Mouse (Mus musculus) heart, embryonic 12.5 days (tissue): ENCODE results near the gene Brms1. TPM values are rescaled to one million over a fixed set of nuclear protein-coding genes. Genes with fewer than 3 reads are reported as not detected.
"Not testable (repeated sequence)": the region's sequence is repeated elsewhere in the genome, so short reads cannot be mapped to it uniquely, and the experiment has no call there.

Experiments used
- ATAC-seq: fragments of 200-750 bp; cut with Nextera tagmentation; 2 replicates; pipeline ENCODE4 v1.8.0; 2017; ENCODE audit warnings: moderate TSS enrichment, moderate library complexity; ENCODE audit not compliant: insufficient number of reproducible peaks, low FRiP score
- H3K27ac ChIP-seq: fragments of 300-500 bp; sonication (generic); 2 replicates; pipeline ENCODE4 v1.5.1; 2016; ENCODE audit warnings: mild to moderate bottlenecking, moderate library complexity; ENCODE audit not compliant: poor library complexity, severe bottlenecking
- H3K27me3 ChIP-seq: fragments of 300-500 bp; sonication (generic); replicated peaks from 2 replicates; pipeline ENCODE4 v1.6.1; 2016; ENCODE audit warnings: mild to moderate bottlenecking, moderate library complexity
- H3K36me3 ChIP-seq: fragments of 300-500 bp; sonication (generic); 2 replicates; pipeline ENCODE4 v1.6.1; 2016; ENCODE audit warnings: mild to moderate bottlenecking, moderate library complexity
- H3K4me1 ChIP-seq: fragments of 300-500 bp; sonication (generic); replicated peaks from 2 replicates; pipeline ENCODE4 v1.6.1; 2016; ENCODE audit warnings: mild to moderate bottlenecking
- H3K4me2 ChIP-seq: fragments of 300-500 bp; sonication (generic); 2 replicates; pipeline ENCODE4 v1.6.1; 2016; ENCODE audit warnings: mild to moderate bottlenecking, moderate library complexity
- H3K4me3 ChIP-seq: fragments of 300-500 bp; sonication (generic); 2 replicates; pipeline ENCODE4 v1.5.1; 2016; ENCODE audit warnings: mild to moderate bottlenecking
- H3K9ac ChIP-seq: fragments of 300-500 bp; sonication (generic); 2 replicates; pipeline ENCODE4 v1.6.1; 2016; ENCODE audit warnings: mild to moderate bottlenecking, moderate library complexity
- H3K9me3 ChIP-seq: fragments of 300-500 bp; sonication (generic); replicated peaks from 2 replicates; pipeline ENCODE4 v1.6.1; 2016; ENCODE audit warnings: mild to moderate bottlenecking, moderate library complexity
- WGBS: fragments of 180-500 bp; shearing (Covaris S2); methylation state at CpG from one replicate; pipeline ENCODE4 v1.1.7; 2016; 5-methylcytosine and 5-hydroxymethylcytosine counted together
- polyA plus RNA-seq: library from polyadenylated mRNA; unstranded; fragments of >200 nt; fragmentation: Nextera tagmentation; extraction: Ambion mirVana; gene quantifications from 2 replicates; pipeline ENCODE4 v1.2.1, GENCODE M21; 2016

Brms1 gene
- polyA plus RNA-seq, 1 experiment from 2014 or later: 28.3 TPM

DNA sequence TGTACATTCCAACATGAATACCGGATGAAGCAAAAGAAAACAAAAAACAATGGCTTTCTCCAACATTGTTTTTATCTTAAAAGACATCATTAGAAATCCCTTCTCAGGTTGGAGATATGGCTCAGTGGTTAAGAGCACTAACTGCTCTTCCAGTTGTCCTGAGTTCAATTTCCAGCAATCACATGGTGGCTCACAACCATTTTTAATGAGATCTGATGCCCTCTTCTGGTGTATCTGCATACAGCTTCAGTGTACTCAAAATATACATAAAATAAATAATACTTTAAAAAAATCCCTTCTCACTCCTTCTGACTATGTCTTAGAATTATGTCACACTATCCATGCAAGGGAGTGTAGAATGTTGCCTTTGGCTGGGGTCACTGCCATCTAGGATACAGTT, 38.1 kb downstream of the Brms1 start:
- H3K36me3 ChIP-seq: no peaks in the 10 kb centered on the region
- no peak overlapping the region for H3K4me3 ChIP-seq
- no peak overlapping the region for H3K4me2 ChIP-seq
- H3K9ac ChIP-seq: no peak overlapping the region
- H3K9me3 ChIP-seq: no peaks in the 10 kb centered on the region
- H3K4me1 ChIP-seq: no peaks in the 10 kb centered on the region
- no peak for ATAC-seq
- H3K27me3 ChIP-seq: peaks cover 53% of the 10 kb centered on the region
- no peak overlapping the region for H3K27ac ChIP-seq
- 84% methylated on average over 1 of the region's 1 CpGs for WGBS

DNA sequence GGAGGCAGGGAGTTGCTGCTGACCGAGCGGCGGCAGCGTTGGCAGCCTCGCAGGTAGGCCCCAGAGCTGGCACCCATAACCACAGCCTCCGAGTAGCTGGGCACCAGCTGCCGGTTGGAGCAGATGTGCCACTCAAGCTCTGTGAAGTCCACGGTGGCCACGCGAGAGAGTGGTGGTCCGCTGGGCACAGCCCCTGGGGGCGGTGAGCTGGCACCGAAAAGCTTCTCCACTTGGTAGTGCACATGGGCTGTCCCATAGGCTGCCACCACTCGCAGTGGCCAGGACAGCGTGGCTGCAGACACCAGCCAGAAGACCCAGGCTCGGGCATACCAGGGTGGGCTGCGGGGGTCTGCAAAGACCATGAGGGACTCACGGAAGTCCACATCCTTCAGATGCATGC, 40.9 kb downstream of the Brms1 start:
- no peak for ATAC-seq
- no peaks in the 10 kb centered on the region for H3K36me3 ChIP-seq
- WGBS: 52% methylated on average over 18 of the region's 18 CpGs
- H3K4me3 ChIP-seq: no peak overlapping the region
- no peak overlapping the region for H3K9ac ChIP-seq
- no peak overlapping the region for H3K27ac ChIP-seq
- peaks cover 10% of the 10 kb centered on the region for H3K4me1 ChIP-seq
- H3K4me2 ChIP-seq: no peak overlapping the region
- H3K9me3 ChIP-seq: no peaks in the 10 kb centered on the region
- peaks cover 68% of the 10 kb centered on the region for H3K27me3 ChIP-seq

DNA sequence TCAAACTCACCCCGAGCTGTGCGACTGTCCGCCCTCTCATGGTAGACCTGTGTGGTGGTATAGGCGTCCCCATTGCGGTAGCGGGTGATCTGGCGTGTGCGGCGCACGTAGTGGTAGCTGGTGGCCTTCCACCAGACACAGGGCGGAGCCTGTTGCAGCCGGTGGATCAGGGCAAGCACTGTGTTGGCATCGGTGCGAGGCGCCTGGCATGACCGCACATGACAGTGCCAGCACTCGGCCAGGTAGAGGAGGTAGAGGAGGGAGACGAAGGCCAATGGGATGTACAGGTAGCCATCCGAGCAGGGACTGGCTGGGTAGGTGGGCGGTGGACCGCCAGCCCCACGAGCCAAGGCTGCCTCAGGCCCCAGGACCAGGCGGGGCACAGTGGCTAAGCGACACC, 41.4 kb downstream of the Brms1 start:
- no peak overlapping the region for H3K27ac ChIP-seq
- WGBS: 58% methylated on average over 24 of the region's 24 CpGs

DNA sequence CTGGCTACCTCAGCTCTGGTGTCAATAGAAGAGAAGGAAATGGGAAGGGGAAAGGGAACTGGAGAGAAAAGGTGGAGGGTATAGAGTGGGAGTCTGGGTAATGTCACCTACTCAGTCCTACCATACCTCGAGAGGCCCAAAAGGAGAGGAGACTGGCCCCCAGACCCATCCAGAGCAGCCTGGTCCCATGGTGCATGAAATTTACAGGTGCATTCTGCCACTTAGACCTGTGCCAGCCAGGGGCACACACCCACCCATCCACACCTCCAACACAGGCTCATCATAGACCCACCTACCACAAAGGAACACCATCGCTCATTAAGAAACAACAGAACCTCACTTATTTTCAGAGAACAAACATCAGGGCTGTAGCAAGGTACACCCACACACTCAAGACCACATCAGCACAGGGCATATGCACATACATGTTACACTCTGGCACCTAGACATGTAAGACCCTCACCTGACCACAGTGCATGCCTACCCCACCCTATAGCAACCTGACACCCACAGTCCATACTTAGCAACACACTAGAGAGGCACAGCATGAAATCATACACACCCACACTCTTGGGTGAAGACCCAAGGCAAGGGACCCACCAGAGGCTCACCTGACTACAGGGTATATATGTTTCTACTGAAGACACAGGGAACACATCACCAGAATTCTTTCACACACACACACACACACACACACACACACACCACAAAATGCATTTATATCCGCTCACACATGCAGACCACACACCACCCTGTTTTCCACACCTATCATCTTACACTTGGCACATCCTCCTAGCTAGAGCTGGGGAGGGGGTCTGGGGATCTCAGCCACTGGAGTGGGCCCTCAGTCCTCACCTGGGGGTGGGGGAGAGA, 43.0 kb downstream of the Brms1 start:
- Histone ChIP-seq H3K4me3 (peak overlapping the region; percentile 54), H3K9me3 (no peaks in the 10 kb centered on the region), H3K27me3 (peaks cover 68% of the 10 kb centered on the region), H3K9ac (no peak overlapping the region), H3K4me2 (peak overlapping the region; percentile 89), H3K36me3 (no peaks in the 10 kb centered on the region), H3K27ac (no peak overlapping the region), H3K4me1 (peaks cover 21% of the 10 kb centered on the region)
- no peak for ATAC-seq
- 73% methylated on average over 3 of the region's 3 CpGs for WGBS

More for the DNA sequence above, 41.4 kb downstream of the Brms1 start:
- Histone ChIP-seq H3K9me3 (no peaks in the 10 kb centered on the region), H3K4me2 (no peak overlapping the region), H3K4me3 (no peak overlapping the region), H3K36me3 (no peaks in the 10 kb centered on the region), H3K4me1 (peaks cover 16% of the 10 kb centered on the region), H3K9ac (no peak overlapping the region), H3K27me3 (peaks cover 68% of the 10 kb centered on the region)
- ATAC-seq: no peak

DNA sequence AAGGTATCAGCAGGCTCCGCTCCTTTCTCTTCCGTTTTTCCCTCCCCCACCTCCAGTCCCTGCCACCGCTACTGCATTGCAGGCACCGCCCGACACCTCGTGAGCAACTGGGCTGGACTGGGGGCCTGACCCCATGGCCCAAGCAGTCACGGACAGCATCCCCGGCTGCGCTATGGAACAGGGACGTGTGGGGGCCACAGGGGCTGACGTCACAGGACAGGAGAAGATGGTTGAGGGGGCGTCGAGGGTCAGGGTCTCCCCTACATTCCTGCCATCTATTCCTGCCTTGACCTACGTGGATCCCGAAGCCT, 43.6 kb downstream of the Brms1 start:
- H3K4me3 ChIP-seq: peak overlapping the region; percentile 54
- H3K9me3 ChIP-seq: no peaks in the 10 kb centered on the region
- no peak for ATAC-seq
- no peak overlapping the region for H3K27ac ChIP-seq
- H3K4me2 ChIP-seq: peak overlapping the region; percentile 89
- peaks cover 25% of the 10 kb centered on the region for H3K4me1 ChIP-seq
- peak overlapping the region; percentile 52; the same call in 1 of the 2 replicates for H3K9ac ChIP-seq
- peaks cover 4% of the 10 kb centered on the region; the same call in 1 of the 2 replicates for H3K36me3 ChIP-seq
- H3K27me3 ChIP-seq: peaks cover 67% of the 10 kb centered on the region
- WGBS: 2% methylated on average over 15 of the region's 15 CpGs

DNA sequence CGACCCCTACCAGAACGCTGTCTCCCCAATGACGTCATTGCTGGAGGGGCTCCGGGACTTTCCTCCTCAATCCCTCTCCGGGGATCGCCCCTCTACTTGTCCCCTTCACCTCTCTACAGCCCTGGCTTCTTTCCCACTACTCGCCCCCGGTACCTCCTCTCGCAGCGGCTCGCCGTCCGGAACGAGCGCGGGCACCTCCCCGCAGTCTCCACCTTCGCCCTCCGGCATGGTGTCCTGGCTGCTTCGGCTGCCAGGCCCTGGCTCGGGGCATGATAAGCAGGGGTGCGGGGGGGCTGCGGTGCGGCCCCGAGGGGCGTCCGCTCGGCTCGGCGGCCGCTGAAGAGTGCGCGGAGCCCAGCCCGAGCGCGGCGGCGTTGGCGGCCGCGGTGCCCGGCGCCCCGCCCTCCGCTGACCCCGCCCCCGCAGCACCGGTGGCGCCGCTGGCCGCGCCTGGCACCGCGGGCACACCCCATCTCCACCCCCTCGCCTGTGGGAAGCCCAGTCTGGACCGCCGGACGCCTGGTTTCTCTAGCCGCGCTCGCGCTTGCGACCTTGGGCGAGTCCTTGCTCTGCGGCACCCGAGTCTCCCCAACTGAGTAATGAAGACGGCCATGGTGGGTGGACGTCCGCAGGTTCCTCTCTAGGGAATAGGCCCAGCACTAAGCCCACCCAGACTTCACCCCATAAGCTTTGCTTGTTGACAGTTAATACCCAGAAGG, 44.1 kb downstream of the Brms1 start, which contains the start of gene Tmem151a:
Tmem151a (minus strand) TSS at position 387 of the 719 bp plus-strand sequence.
- no peaks in the 10 kb centered on the region for H3K9me3 ChIP-seq
- no peak within 1 kb of the TSS for H3K27ac ChIP-seq
- 1% methylated on average over 60 of the region's 69 CpGs for WGBS
- H3K9ac ChIP-seq: peak within 1 kb of the TSS; percentile 52
- ATAC-seq: no peak
- H3K27me3 ChIP-seq: peaks cover 62% of the 10 kb centered on the region
- peaks cover 7% of the 10 kb centered on the region; the same call in 1 of the 2 replicates for H3K36me3 ChIP-seq
- peaks cover 25% of the 10 kb centered on the region for H3K4me1 ChIP-seq
- peak within 1 kb of the TSS; percentile 54 for H3K4me3 ChIP-seq
- H3K4me2 ChIP-seq: peak within 1 kb of the TSS; percentile 89

DNA sequence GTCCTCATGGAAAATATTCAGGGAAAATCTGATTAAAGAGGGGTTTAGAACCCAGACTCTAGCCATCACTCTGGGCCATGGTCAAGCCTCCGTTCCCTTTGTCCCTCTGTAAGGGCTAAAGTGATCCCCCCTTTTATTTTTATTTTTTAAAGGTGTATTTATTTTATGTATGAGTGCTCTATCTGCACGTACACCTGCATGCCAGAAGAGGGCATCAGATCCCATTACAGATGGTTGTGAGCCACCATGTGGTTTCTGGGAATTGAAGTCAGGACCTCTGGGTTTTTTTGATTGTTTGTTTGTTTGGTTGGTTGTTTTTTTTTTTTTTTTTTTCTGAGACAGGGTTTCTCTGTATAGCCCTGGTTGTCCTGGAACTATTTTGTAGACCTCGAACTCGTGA, 45.4 kb downstream of the Brms1 start:
- H3K9ac ChIP-seq, H3K4me2 ChIP-seq, H3K4me3 ChIP-seq, H3K9me3 ChIP-seq, ATAC-seq, H3K27ac ChIP-seq: not testable (repeated sequence)
- Histone ChIP-seq H3K36me3 (peaks cover 19% of the 10 kb centered on the region), H3K4me1 (peaks cover 25% of the 10 kb centered on the region), H3K27me3 (peaks cover 50% of the 10 kb centered on the region)
- WGBS: 45% methylated on average over 4 of the region's 4 CpGs

DNA sequence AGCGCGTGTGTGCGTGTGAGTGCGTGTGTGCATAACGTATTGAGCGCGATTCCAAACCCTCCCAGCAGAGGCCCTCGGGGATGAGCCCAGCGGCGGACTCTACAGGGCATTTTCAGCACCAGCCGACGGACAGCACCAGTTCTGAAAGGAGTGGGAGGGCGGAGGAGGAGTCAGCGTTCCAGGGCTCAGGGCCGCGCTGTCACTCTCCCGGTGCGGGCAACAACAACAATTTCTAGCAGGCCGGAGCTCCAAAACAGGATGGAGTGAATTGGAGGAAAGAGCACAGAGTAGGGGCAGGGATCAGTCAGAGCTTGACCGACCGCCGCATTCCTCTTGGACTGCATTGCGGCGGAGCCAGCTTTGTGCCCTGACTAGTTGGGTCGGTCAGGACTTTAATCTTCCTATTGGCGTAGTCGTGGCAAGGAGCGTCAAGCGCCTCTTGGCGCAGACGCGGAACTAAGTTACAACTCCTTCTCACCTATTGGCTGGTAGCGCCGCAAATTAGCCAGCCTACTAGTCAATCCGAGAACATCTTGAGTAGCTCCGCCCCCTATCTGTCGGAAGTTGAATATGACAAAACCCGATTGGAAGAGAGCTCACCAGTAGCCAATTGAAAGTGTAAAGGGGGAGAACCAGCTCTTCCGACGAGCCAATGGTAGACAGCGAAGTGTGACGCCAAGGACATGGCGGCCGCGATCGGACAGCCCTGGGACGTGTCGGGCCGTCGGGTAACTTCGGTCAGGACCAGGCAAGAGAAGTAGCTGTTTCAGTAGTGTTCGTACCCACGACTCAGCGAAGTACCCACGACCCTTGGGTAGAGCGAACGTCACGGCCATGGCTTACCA, 47.0 kb downstream of the Brms1 start, which contains the start of gene Yif1a:
Yif1a (plus strand) TSS at position 655 of the 845 bp plus-strand sequence.
- H3K4me2 ChIP-seq: peak within 1 kb of the TSS; percentile 86
- H3K27ac ChIP-seq: peak within 1 kb of the TSS; percentile 69
- peaks cover 34% of the 10 kb centered on the region for H3K27me3 ChIP-seq
- H3K9me3 ChIP-seq: no peaks in the 10 kb centered on the region
- under 1% methylated on average over 58 of the region's 58 CpGs for WGBS
- H3K9ac ChIP-seq: peak within 1 kb of the TSS; percentile 79
- peaks cover 25% of the 10 kb centered on the region for H3K4me1 ChIP-seq
- H3K36me3 ChIP-seq: peaks cover 32% of the 10 kb centered on the region
- peak within 1 kb of the TSS; percentile 73 for H3K4me3 ChIP-seq
- ATAC-seq: peak; percentile 88

DNA sequence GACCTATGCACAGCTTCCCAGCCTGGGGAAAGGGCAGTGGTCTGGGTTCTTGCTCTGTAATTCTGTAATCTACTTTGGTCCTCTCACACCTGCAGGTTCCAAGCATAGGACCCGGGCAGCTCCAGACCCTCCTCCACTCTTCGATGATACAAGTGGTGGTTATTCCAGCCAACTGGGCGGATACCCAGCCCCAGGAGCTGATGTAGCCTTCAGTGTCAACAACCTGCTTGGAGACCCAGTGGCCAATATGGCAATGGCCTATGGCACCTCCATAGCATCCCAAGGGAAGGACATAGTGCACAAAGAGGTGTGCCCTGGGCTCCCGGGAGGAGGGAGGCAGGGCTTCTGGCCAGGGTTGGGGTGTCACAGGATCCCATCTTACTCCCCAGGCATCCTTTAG, 48.2 kb downstream of the Brms1 start:
- 88% methylated on average over 4 of the region's 4 CpGs for WGBS
- peak overlapping the region; percentile 86 for H3K4me2 ChIP-seq
- H3K9ac ChIP-seq: peak overlapping the region; percentile 79; the same call in 1 of the 2 replicates
- ATAC-seq: no peak
- no peak overlapping the region for H3K27ac ChIP-seq
- peaks cover 30% of the 10 kb centered on the region for H3K4me1 ChIP-seq
- peak overlapping the region; percentile 73 for H3K4me3 ChIP-seq
- H3K27me3 ChIP-seq: peaks cover 22% of the 10 kb centered on the region
- H3K9me3 ChIP-seq: no peaks in the 10 kb centered on the region
- H3K36me3 ChIP-seq: peaks cover 34% of the 10 kb centered on the region

DNA sequence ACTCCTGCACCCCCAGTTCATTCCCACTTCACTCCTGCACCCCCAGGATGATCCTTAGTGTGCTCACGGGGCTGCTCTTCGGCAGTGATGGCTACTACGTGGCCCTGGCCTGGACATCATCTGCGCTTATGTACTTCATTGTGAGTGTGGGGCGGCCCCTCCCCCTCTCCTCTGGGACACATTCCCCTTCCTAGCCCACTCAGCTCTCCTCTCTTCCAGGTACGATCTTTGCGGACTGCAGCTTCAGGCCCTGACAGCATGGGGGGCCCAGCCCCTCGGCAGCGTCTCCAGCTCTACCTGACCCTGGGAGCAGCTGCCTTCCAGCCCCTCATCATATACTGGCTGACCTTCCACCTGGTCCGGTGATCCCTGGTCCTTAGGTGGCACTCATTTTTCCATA, 50.9 kb downstream of the Brms1 start:
- H3K27ac ChIP-seq: no peak overlapping the region
- peaks cover 47% of the 10 kb centered on the region for H3K4me1 ChIP-seq
- 0 out of 2 replicates have a peak, but pooled peaks cover 2% of the 10 kb centered on the region for H3K27me3 ChIP-seq
- H3K9ac ChIP-seq: no peak overlapping the region
- H3K36me3 ChIP-seq: peaks cover 34% of the 10 kb centered on the region
- H3K4me3 ChIP-seq: no peak overlapping the region
- H3K9me3 ChIP-seq: no peaks in the 10 kb centered on the region
- WGBS: 90% methylated on average over 10 of the region's 10 CpGs
- no peak for ATAC-seq
- H3K4me2 ChIP-seq: no peak overlapping the region
